Mouse (Mus musculus) lung, postnatal 0 days (tissue): Measurements from ENCODE around the gene Qk. TPM values are rescaled to one million over a fixed set of nuclear protein-coding genes. Genes with fewer than 3 reads are reported as not detected.
A peak's percentile ranks its signal among the peaks of the same experiment; 100 is the strongest.

Source experiments
- ATAC-seq: fragments of 200-750 bp; cut with Nextera tagmentation; 2 replicates; pipeline ENCODE4 v1.8.0; 2017; ENCODE audit warnings: moderate library complexity
- DNase-seq: peaks from one replicate; pipeline ENCODE4 v3.0.0-alpha.2; 2016; ENCODE audit warnings: low spot score
- H3K27ac ChIP-seq: fragments of 300-500 bp; sonication (generic); 2 replicates; pipeline ENCODE4 v1.5.1; 2014; ENCODE audit warnings: antibody characterized with exemption, mild to moderate bottlenecking, low read length, mixed read lengths
- H3K27me3 ChIP-seq: fragments of 300-500 bp; sonication (generic); replicated peaks from 2 replicates; pipeline ENCODE4 v1.6.1; 2014; ENCODE audit warnings: low read length, mixed read lengths; ENCODE audit not compliant: insufficient read depth
- H3K36me3 ChIP-seq: fragments of 300-500 bp; sonication (generic); 2 replicates; pipeline ENCODE4 v1.6.1; 2014; ENCODE audit warnings: low read length, mixed read lengths; ENCODE audit not compliant: insufficient read depth
- H3K4me1 ChIP-seq: fragments of 300-500 bp; sonication (generic); 2 replicates; pipeline ENCODE4 v1.6.1; 2014; ENCODE audit warnings: antibody characterized with exemption, low read depth, low read length, mixed read lengths; ENCODE audit not compliant: insufficient read depth
- H3K4me2 ChIP-seq: fragments of 300-500 bp; sonication (generic); replicated peaks from 2 replicates; pipeline ENCODE4 v1.6.1; 2014; ENCODE audit warnings: low read depth, mild to moderate bottlenecking, low read length, moderate library complexity, mixed read lengths
- H3K4me3 ChIP-seq: fragments of 300-500 bp; sonication (generic); 2 replicates; pipeline ENCODE4 v1.5.1; 2014; ENCODE audit warnings: low read depth, low read length
- H3K9ac ChIP-seq: fragments of 300-500 bp; sonication (generic); replicated peaks from 2 replicates; pipeline ENCODE4 v1.6.1; 2014; ENCODE audit warnings: low read depth, mild to moderate bottlenecking
- H3K9me3 ChIP-seq: fragments of 300-500 bp; sonication (generic); 2 replicates; pipeline ENCODE4 v1.6.1; 2016; ENCODE audit warnings: low read length, mixed read lengths
- CTCF ChIP-seq: IDR thresholded peaks from 2 replicates; pipeline ENCODE4 v1.5.1; 2016; ENCODE audit warnings: antibody characterized with exemption, mild to moderate bottlenecking
- EP300 ChIP-seq: IDR thresholded peaks from 2 replicates; pipeline ENCODE4 v1.6.1; 2016; ENCODE audit warnings: antibody characterized with exemption, mild to moderate bottlenecking, control low read depth
- WGBS: fragments of 180-500 bp; shearing (Covaris S2); extraction: QIAGEN DNeasy Blood & Tissue Kit; methylation state at CpG from one replicate; pipeline ENCODE4 v1.1.7; 2014; 5-methylcytosine and 5-hydroxymethylcytosine counted together
- polyA plus RNA-seq: library from polyadenylated mRNA; unstranded; fragments of >200 nt; fragmentation: Nextera tagmentation; extraction: Ambion mirVana; gene quantifications from 2 replicates; pipeline ENCODE4 v1.2.1, GENCODE M21; 2015

The Qk gene
- polyA plus RNA-seq, 1 experiment from 2014 or later, result 60.2 TPM

DNA sequence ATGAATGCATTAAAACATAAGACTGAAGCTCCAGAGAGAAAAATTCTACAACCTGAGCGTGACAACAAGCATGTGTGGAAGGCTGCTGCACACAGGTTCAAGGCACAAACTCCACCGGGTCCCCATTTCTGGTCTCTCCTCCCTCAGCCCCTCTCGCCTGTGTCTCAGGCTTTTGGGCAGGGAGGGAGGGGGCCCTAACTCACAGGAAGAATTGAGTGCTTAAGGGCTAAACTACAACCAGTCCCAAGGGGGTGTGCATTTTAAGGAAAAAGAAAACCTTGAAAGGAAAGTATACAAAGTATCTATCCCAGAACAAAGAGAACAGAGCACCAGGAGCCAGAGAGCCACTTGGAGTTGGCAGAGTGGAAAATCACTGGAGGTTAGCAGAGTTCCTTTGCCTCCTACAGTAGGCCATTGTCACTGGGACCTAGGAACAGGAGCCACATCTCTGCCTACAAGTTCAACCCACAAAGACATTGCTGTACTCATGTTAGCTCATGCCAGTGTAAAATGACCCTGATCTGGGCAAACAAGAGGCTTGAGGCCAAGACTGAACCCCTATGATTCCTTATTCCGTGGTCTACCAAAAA lies 132.1 kb downstream of the Qk start:
- 83% methylated on average over 4 of the region's 4 CpGs for WGBS

DNA sequence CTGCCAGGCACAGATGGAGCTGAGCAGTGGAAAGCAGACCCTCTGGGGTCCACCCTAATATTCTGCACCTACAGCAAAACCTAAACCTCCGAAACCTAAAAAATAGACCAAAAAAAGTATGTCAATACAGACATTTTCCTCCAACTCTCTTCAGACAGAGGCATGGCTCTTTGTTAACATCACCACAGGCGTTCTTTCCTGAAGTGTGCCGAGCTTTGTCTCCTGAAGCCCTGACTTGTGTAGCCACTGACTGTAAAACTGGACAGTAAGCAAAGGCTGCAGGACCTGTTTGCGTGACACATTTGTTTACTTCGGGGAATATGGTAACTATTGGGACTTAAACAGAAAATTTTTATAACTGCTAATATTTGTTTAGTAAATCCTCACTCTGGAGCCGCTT lies 137.9 kb downstream of the Qk start:
- no peak overlapping the region for H3K9ac ChIP-seq
- ATAC-seq (no peak), DNase-seq (no peak)
- TF ChIP-seq CTCF (no peak), EP300 (no peak)
- no peaks in the 10 kb centered on the region for H3K9me3 ChIP-seq
- H3K27ac ChIP-seq, result no peak overlapping the region
- no peak overlapping the region for H3K4me3 ChIP-seq
- 74% methylated on average over 6 of the region's 6 CpGs for WGBS
- H3K36me3 ChIP-seq, result no peaks in the 10 kb centered on the region
- H3K27me3 ChIP-seq, result no peaks in the 10 kb centered on the region
- H3K4me2 ChIP-seq, result no peak overlapping the region
- H3K4me1 ChIP-seq, result no peaks in the 10 kb centered on the region

More for the DNA sequence above, 132.1 kb downstream of the Qk start:
- DNase-seq, result no peak
- Histone ChIP-seq H3K4me1 (no peaks in the 10 kb centered on the region), H3K27me3 (no peaks in the 10 kb centered on the region), H3K9me3 (no peaks in the 10 kb centered on the region), H3K36me3 (no peaks in the 10 kb centered on the region), H3K9ac (no peak overlapping the region), H3K27ac (no peak overlapping the region), H3K4me2 (no peak overlapping the region), H3K4me3 (no peak overlapping the region)
- no peak for TF ChIP-seq CTCF
- no peak for TF ChIP-seq EP300
- ATAC-seq, result no peak

DNA sequence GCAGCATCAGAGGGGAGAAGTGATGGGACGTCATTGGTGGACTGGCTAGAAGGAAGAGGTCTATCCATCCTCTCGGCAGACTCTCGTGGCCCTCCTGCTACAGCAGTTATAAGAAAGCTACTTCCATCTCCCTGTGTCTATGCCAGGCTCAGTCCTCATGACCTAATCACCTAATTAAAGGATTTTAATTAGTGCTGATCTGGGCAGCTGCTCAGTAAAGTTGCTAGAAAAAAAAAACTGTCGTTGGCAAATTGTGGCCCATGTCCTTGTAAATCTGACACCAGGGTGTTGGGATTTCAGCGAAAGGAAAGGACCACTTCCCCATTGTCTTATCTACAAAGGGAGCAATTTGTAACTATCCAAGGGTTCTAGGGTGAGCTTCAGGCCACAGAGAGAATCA lies 142.6 kb downstream of the Qk start:
- Histone ChIP-seq H3K4me3 (no peak overlapping the region), H3K4me2 (no peak overlapping the region), H3K27me3 (no peaks in the 10 kb centered on the region), H3K27ac (no peak overlapping the region), H3K4me1 (no peaks in the 10 kb centered on the region), H3K9ac (no peak overlapping the region), H3K9me3 (no peaks in the 10 kb centered on the region), H3K36me3 (no peaks in the 10 kb centered on the region)
- no peak for TF ChIP-seq EP300
- no peak for TF ChIP-seq CTCF
- no peak for DNase-seq
- ATAC-seq, result no peak
- 47% methylated on average over 5 of the region's 5 CpGs for WGBS

DNA sequence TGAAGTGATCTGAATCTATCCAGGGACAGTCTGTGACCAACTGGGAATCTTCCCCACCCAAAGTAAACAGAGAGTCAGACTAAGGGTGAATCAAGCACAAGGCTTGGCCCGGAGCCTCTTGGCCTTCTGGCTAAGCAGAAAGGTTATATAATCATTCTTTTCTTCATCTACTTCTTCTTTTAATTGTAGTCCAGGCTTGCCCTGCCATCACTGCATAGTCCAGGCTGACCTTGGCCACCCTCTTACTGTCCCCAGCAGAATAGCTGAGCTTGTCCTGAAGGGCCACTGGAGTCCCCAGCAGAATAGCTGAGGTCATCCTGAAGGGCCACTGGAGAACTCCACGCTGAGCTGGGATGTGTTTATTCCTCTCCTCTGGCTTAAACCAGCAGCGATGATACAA lies 158.4 kb downstream of the Qk start:
- Histone ChIP-seq H3K9me3 (no peaks in the 10 kb centered on the region), H3K27ac (no peak overlapping the region), H3K4me3 (no peak overlapping the region), H3K4me2 (no peak overlapping the region), H3K27me3 (no peaks in the 10 kb centered on the region), H3K4me1 (no peaks in the 10 kb centered on the region), H3K36me3 (no peaks in the 10 kb centered on the region), H3K9ac (no peak overlapping the region)
- no peak for TF ChIP-seq EP300
- no peak for TF ChIP-seq CTCF
- ATAC-seq (no peak), DNase-seq (no peak)
- 73% methylated on average over 3 of the region's 3 CpGs for WGBS

DNA sequence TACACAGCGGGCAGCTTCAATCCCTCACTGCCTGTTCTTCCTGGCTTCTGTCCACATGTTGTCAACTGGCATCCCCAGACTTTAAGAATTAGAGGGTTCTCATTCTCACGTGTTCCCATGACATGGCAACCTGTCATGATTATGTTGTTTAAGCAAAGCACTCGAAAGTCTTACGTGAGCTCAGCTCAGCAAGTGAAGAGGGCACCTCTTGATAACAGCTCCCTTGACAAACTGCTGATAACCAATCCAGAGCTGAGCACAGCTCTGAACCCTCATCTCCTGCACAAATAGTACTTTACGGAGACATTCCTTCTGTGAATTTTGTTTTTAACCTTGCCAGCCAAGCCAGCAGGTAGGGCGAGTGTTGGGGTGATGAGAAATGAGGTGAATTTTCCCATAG lies 159.2 kb downstream of the Qk start:
- Histone ChIP-seq H3K4me2 (no peak overlapping the region), H3K9me3 (no peaks in the 10 kb centered on the region), H3K27me3 (no peaks in the 10 kb centered on the region), H3K27ac (no peak overlapping the region), H3K9ac (no peak overlapping the region), H3K4me3 (no peak overlapping the region), H3K36me3 (no peaks in the 10 kb centered on the region), H3K4me1 (no peaks in the 10 kb centered on the region)
- ATAC-seq, result peak; percentile 85
- DNase-seq, result peak; percentile 59
- WGBS, result 50% methylated on average over 6 of the region's 6 CpGs
- TF ChIP-seq CTCF (no peak), EP300 (peak; percentile 29; the same call in 1 of the 2 replicates)

DNA sequence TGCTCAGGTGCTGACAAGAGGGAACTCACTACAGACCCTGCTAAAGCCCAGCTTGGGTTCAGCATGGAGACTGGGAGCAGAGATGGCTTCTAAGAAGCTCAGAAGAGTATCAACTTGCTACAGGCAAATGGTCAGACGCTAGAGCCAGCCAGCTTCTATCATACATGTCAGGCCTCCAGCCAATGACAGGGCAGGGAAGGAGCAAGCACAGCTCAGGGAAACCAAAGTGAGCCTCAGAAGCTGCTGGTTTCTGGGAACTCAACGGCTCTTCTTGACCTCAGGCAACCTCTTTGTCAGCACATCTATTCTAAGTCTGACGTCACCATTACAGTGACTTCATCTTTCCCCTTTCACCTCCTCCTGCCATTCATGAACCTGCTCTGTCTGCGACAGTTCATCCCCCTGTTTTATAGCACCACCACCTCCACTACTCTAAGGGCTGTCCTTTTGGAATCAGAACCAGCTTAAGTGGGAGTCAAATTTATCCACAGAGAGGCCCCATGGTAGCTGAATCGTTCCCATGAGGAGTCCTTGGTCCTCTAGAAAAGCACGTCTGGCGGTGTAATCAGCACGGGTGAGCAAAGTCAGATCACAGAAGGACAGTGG lies 166.7 kb downstream of the Qk start:
- Histone ChIP-seq H3K36me3 (no peaks in the 10 kb centered on the region), H3K27ac (no peak overlapping the region), H3K27me3 (no peaks in the 10 kb centered on the region), H3K4me1 (no peaks in the 10 kb centered on the region), H3K4me2 (no peak overlapping the region), H3K4me3 (no peak overlapping the region), H3K9me3 (no peaks in the 10 kb centered on the region), H3K9ac (no peak overlapping the region)
- DNase-seq, result peak; percentile 25
- ATAC-seq, result no peak
- WGBS, result 39% methylated on average over 8 of the region's 8 CpGs
- no peak for TF ChIP-seq EP300
